Mouse (Mus musculus): ENCODE data around the gene Kif5c. TPM values are rescaled to one million over a fixed set of nuclear protein-coding genes. Genes with fewer than 3 reads are reported as not detected.
A peak's percentile ranks its signal among the peaks of the same experiment; 100 is the strongest.

The Kif5c gene
- polyA plus RNA-seq, 1 experiment from 2014 or later, result 178 TPM

- H3K9ac ChIP-seq, result no peak overlapping the region
- no peaks in the 10 kb centered on the region for H3K9me3 ChIP-seq
- peak overlapping the region; percentile 100; the same call in 1 of the 2 replicates for H3K4me2 ChIP-seq
- ATAC-seq (ENCODE audit: low FRiP score), result no peak
- no peak overlapping the region for H3K27ac ChIP-seq
- 20% methylated on average over 3 of the region's 3 CpGs for WGBS
- H3K4me1 ChIP-seq (replicated peaks), result peaks cover 9% of the 10 kb centered on the region
- 0 out of 2 replicates have a peak overlapping the region, but pooled peaks have one; percentile 66 for H3K4me3 ChIP-seq
- peaks cover 47% of the 10 kb centered on the region for H3K27me3 ChIP-seq
- H3K36me3 ChIP-seq, result no peaks in the 10 kb centered on the region
Measured at GRCm38 (mm10) chr2:49788643-49789042, 169.5 kb downstream of the Kif5c start.

GRCm38 (mm10) chr2:49789078-49789477 lies 170.0 kb downstream of the Kif5c start:
- peaks cover 9% of the 10 kb centered on the region for H3K4me1 ChIP-seq (replicated peaks)
- no peak overlapping the region for H3K27ac ChIP-seq
- 82% methylated on average over 6 of the region's 6 CpGs for WGBS
- H3K36me3 ChIP-seq, result no peaks in the 10 kb centered on the region
- no peak overlapping the region for H3K4me3 ChIP-seq
- H3K9me3 ChIP-seq, result no peaks in the 10 kb centered on the region
- no peak overlapping the region for H3K9ac ChIP-seq
- no peak for ATAC-seq (ENCODE audit: low FRiP score)
- H3K27me3 ChIP-seq, result peaks cover 47% of the 10 kb centered on the region
- H3K4me2 ChIP-seq, result no peak overlapping the region

GRCm38 (mm10) chr2:49789504-49789903 lies 170.4 kb downstream of the Kif5c start:
- no peak for ATAC-seq (ENCODE audit: low FRiP score)

GRCm38 (mm10) chr2:49797444-49798143 lies 178.5 kb downstream of the Kif5c start:
- Histone ChIP-seq H3K27ac (no peak overlapping the region), H3K36me3 (no peaks in the 10 kb centered on the region), H3K27me3 (no peaks in the 10 kb centered on the region), H3K4me3 (no peak overlapping the region), H3K9me3 (no peaks in the 10 kb centered on the region), H3K4me2 (no peak overlapping the region), H3K9ac (no peak overlapping the region), H3K4me1 (replicated peaks) (no peaks in the 10 kb centered on the region)
- no peak for ATAC-seq (ENCODE audit: low FRiP score)
- 64% methylated on average over 14 of the region's 14 CpGs for WGBS

More at GRCm38 (mm10) chr2:49789504-49789903, 170.4 kb downstream of the Kif5c start:
- Histone ChIP-seq H3K4me1 (replicated peaks) (peaks cover 9% of the 10 kb centered on the region), H3K4me2 (no peak overlapping the region), H3K27ac (no peak overlapping the region), H3K36me3 (no peaks in the 10 kb centered on the region), H3K9ac (no peak overlapping the region), H3K9me3 (no peaks in the 10 kb centered on the region), H3K27me3 (peaks cover 47% of the 10 kb centered on the region), H3K4me3 (no peak overlapping the region)
- 92% methylated on average over 5 of the region's 5 CpGs for WGBS

- 76% methylated on average over 8 of the region's 8 CpGs for WGBS
- Histone ChIP-seq H3K4me1 (replicated peaks) (no peaks in the 10 kb centered on the region), H3K36me3 (no peaks in the 10 kb centered on the region), H3K9me3 (no peaks in the 10 kb centered on the region), H3K4me3 (no peak overlapping the region), H3K4me2 (no peak overlapping the region), H3K27me3 (peaks cover under 1% of the 10 kb centered on the region), H3K27ac (no peak overlapping the region), H3K9ac (no peak overlapping the region)
- no peak for ATAC-seq (ENCODE audit: low FRiP score)
Measured at GRCm38 (mm10) chr2:49804448-49804847, 185.3 kb downstream of the Kif5c start.

- Histone ChIP-seq H3K36me3 (no peaks in the 10 kb centered on the region), H3K4me3 (no peak overlapping the region), H3K9me3 (no peaks in the 10 kb centered on the region), H3K4me1 (replicated peaks) (no peaks in the 10 kb centered on the region), H3K27me3 (peaks cover 4% of the 10 kb centered on the region), H3K4me2 (no peak overlapping the region), H3K27ac (no peak overlapping the region), H3K9ac (no peak overlapping the region)
- ATAC-seq (ENCODE audit: low FRiP score), result no peak
- 68% methylated on average over 11 of the region's 11 CpGs for WGBS
Measured at GRCm38 (mm10) chr2:49805736-49806371, 186.8 kb downstream of the Kif5c start.

- WGBS, result 90% methylated on average over 6 of the region's 6 CpGs
- no peaks in the 10 kb centered on the region for H3K36me3 ChIP-seq
- H3K4me1 ChIP-seq (replicated peaks), result peaks cover 11% of the 10 kb centered on the region
- no peak overlapping the region for H3K9ac ChIP-seq
- H3K27me3 ChIP-seq, result peaks cover 11% of the 10 kb centered on the region
- no peak overlapping the region for H3K4me2 ChIP-seq
- ATAC-seq (ENCODE audit: low FRiP score), result no peak
- H3K27ac ChIP-seq, result no peak overlapping the region
- no peak overlapping the region for H3K4me3 ChIP-seq
- H3K9me3 ChIP-seq, result no peaks in the 10 kb centered on the region
Measured at GRCm38 (mm10) chr2:49809496-49809895, 190.4 kb downstream of the Kif5c start.

GRCm38 (mm10) chr2:49811420-49811819 lies 192.3 kb downstream of the Kif5c start:
- no peaks in the 10 kb centered on the region for H3K9me3 ChIP-seq
- H3K4me3 ChIP-seq, result no peak overlapping the region
- H3K4me1 ChIP-seq (replicated peaks), result peaks cover 11% of the 10 kb centered on the region
- no peak overlapping the region for H3K9ac ChIP-seq
- WGBS, result 28% methylated on average over 11 of the region's 11 CpGs
- no peak overlapping the region for H3K27ac ChIP-seq
- H3K36me3 ChIP-seq, result no peaks in the 10 kb centered on the region
- no peak for ATAC-seq (ENCODE audit: low FRiP score)
- H3K4me2 ChIP-seq, result no peak overlapping the region
- H3K27me3 ChIP-seq, result peaks cover 11% of the 10 kb centered on the region

- WGBS, result 33% methylated on average over 4 of the region's 4 CpGs
- Histone ChIP-seq H3K9ac (no peak overlapping the region), H3K4me2 (no peak overlapping the region), H3K4me3 (no peak overlapping the region), H3K36me3 (no peaks in the 10 kb centered on the region), H3K4me1 (replicated peaks) (peaks cover 11% of the 10 kb centered on the region), H3K27ac (no peak overlapping the region), H3K27me3 (peaks cover 11% of the 10 kb centered on the region), H3K9me3 (no peaks in the 10 kb centered on the region)
- no peak for ATAC-seq (ENCODE audit: low FRiP score)
Measured at GRCm38 (mm10) chr2:49811871-49812363, 192.8 kb downstream of the Kif5c start.

- 77% methylated on average over 4 of the region's 4 CpGs for WGBS
- H3K4me3 ChIP-seq, result no peak overlapping the region
Measured at GRCm38 (mm10) chr2:49813151-49813550, 194.1 kb downstream of the Kif5c start.

GRCm38 (mm10) chr2:49814011-49814410 lies 194.9 kb downstream of the Kif5c start:
- no peak overlapping the region for H3K9ac ChIP-seq
- no peaks in the 10 kb centered on the region for H3K9me3 ChIP-seq
- WGBS, result 87% methylated on average over 6 of the region's 6 CpGs
- H3K4me2 ChIP-seq, result no peak overlapping the region
- peaks cover 11% of the 10 kb centered on the region; the same call in 1 of the 2 replicates for H3K27me3 ChIP-seq
- H3K4me1 ChIP-seq (replicated peaks), result peaks cover 11% of the 10 kb centered on the region
- ATAC-seq (ENCODE audit: low FRiP score), result no peak
- H3K27ac ChIP-seq, result no peak overlapping the region
- no peak overlapping the region for H3K4me3 ChIP-seq
- no peaks in the 10 kb centered on the region for H3K36me3 ChIP-seq

More at GRCm38 (mm10) chr2:49813151-49813550, 194.1 kb downstream of the Kif5c start:
- Histone ChIP-seq H3K4me2 (no peak overlapping the region), H3K36me3 (no peaks in the 10 kb centered on the region), H3K9ac (no peak overlapping the region), H3K9me3 (no peaks in the 10 kb centered on the region), H3K27me3 (peaks cover 11% of the 10 kb centered on the region; the same call in 1 of the 2 replicates), H3K4me1 (replicated peaks) (peaks cover 11% of the 10 kb centered on the region), H3K27ac (no peak overlapping the region)
- ATAC-seq (ENCODE audit: low FRiP score), result no peak

- peaks cover 11% of the 10 kb centered on the region for H3K4me1 ChIP-seq (replicated peaks)
- H3K27me3 ChIP-seq, result 0 out of 2 replicates have a peak, but pooled peaks cover 7% of the 10 kb centered on the region
- H3K4me2 ChIP-seq, result no peak overlapping the region
- WGBS, result 86% methylated on average over 3 of the region's 3 CpGs
- H3K4me3 ChIP-seq, result no peak overlapping the region
- H3K36me3 ChIP-seq, result no peaks in the 10 kb centered on the region
- no peak for ATAC-seq (ENCODE audit: low FRiP score)
- no peaks in the 10 kb centered on the region for H3K9me3 ChIP-seq
- H3K9ac ChIP-seq, result no peak overlapping the region
- no peak overlapping the region for H3K27ac ChIP-seq
Measured at GRCm38 (mm10) chr2:49815696-49816320, 196.7 kb downstream of the Kif5c start.

All from hindbrain, embryonic 13.5 days (tissue).